Mouse (Mus musculus) embryo, embryonic 11.5 days (tissue): ENCODE measurements around the gene Bmpr1a.

Experiments used
- DNase-seq: peaks from one replicate; pipeline ENCODE4 v3.0.0-alpha.2; 2012; ENCODE audit warnings: low read depth, low spot score

The Bmpr1a gene

GRCm38 (mm10) chr14:34505309-34505708 lies 2.2 kb upstream of the Bmpr1a start:
- no peak for DNase-seq

- DNase-seq, result no peak
These were observed 1.2 kb upstream of the Bmpr1a start for GRCm38 (mm10) chr14:34504377-34504776.

- DNase-seq, result no peak
These were observed 618 bp upstream of the Bmpr1a start for GRCm38 (mm10) chr14:34503759-34504158.

GRCm38 (mm10) chr14:34502475-34503324 lies 441 bp downstream of the Bmpr1a start:
- peak; percentile 87 for DNase-seq

- DNase-seq, result peak; percentile 39
These were observed 1.2 kb downstream of the Bmpr1a start for GRCm38 (mm10) chr14:34501804-34502474.

- no peak for DNase-seq
These were observed 1.7 kb downstream of the Bmpr1a start for GRCm38 (mm10) chr14:34501447-34501803.

- no peak for DNase-seq
These were observed 2.8 kb downstream of the Bmpr1a start for GRCm38 (mm10) chr14:34500309-34500708.

GRCm38 (mm10) chr14:34499664-34500063 lies 3.5 kb downstream of the Bmpr1a start:
- DNase-seq, result no peak

- no peak for DNase-seq
These were observed 5.8 kb downstream of the Bmpr1a start for GRCm38 (mm10) chr14:34497346-34497745.

- no peak for DNase-seq
These were observed 9.5 kb downstream of the Bmpr1a start for GRCm38 (mm10) chr14:34493682-34494081.

GRCm38 (mm10) chr14:34492688-34493087 lies 10.5 kb downstream of the Bmpr1a start:
- DNase-seq, result no peak

GRCm38 (mm10) chr14:34490965-34491364 lies 12.2 kb downstream of the Bmpr1a start:
- no peak for DNase-seq

- DNase-seq, result no peak
These were observed 13.2 kb downstream of the Bmpr1a start for GRCm38 (mm10) chr14:34489928-34490327.

- DNase-seq, result no peak
These were observed 17.0 kb downstream of the Bmpr1a start for GRCm38 (mm10) chr14:34486169-34486568.

GRCm38 (mm10) chr14:34483469-34484341 lies 19.4 kb downstream of the Bmpr1a start:
- DNase-seq, result no peak

- DNase-seq, result no peak
These were observed 31.6 kb downstream of the Bmpr1a start for GRCm38 (mm10) chr14:34471591-34471990.

- DNase-seq, result no peak
These were observed 36.9 kb downstream of the Bmpr1a start for GRCm38 (mm10) chr14:34466291-34466690.

- DNase-seq, result no peak
These were observed 43.8 kb downstream of the Bmpr1a start for GRCm38 (mm10) chr14:34459386-34459785.

GRCm38 (mm10) chr14:34458880-34459279 lies 44.3 kb downstream of the Bmpr1a start:
- DNase-seq, result no peak

- DNase-seq, result no peak
These were observed 48.9 kb downstream of the Bmpr1a start for GRCm38 (mm10) chr14:34454282-34454681.

GRCm38 (mm10) chr14:34453648-34454047 lies 49.5 kb downstream of the Bmpr1a start:
- DNase-seq, result no peak

- DNase-seq, result no peak
These were observed 51.3 kb downstream of the Bmpr1a start for GRCm38 (mm10) chr14:34451872-34452271.
